Mouse (Mus musculus) spleen, adult 2 months (tissue): ENCODE results near the gene Pcyt2. TPM values are rescaled to one million over a fixed set of nuclear protein-coding genes. Genes with fewer than 3 reads are reported as not detected.
A peak's percentile ranks its signal among the peaks of the same experiment; 100 is the strongest.

Experiments used
- DNase-seq, 2 experiments: peaks; one replicate each; pipeline versions ENCODE4 v3.0.0 to v3.0.0-alpha.2; 2012 to 2021; ENCODE audit warnings: low spot score in 2 of 2, low read depth in 1 of 2
- H3K27ac ChIP-seq: fragments of 200-500 bp; 2 replicates; pipeline ENCODE4 v1.5.1; 2012; ENCODE audit warnings: low read length, inconsistent platforms; ENCODE audit not compliant: insufficient read depth
- H3K27me3 ChIP-seq: fragments of 200-500 bp; 2 replicates; pipeline ENCODE4 v1.6.1; 2012; ENCODE audit warnings: mild to moderate bottlenecking, moderate library complexity, low read length, inconsistent platforms; ENCODE audit not compliant: control insufficient read depth, insufficient read depth
- H3K36me3 ChIP-seq: fragments of 200-500 bp; 2 replicates; pipeline ENCODE4 v1.6.1; 2012; ENCODE audit warnings: mild to moderate bottlenecking, low read length, inconsistent platforms; ENCODE audit not compliant: control insufficient read depth, insufficient read depth
- H3K4me1 ChIP-seq: fragments of 200-500 bp; 2 replicates; pipeline ENCODE4 v1.6.1; 2011; ENCODE audit warnings: inconsistent platforms; ENCODE audit not compliant: control insufficient read depth, insufficient read depth, insufficient read length
- H3K4me3 ChIP-seq: fragments of 200-500 bp; 2 replicates; pipeline ENCODE4 v1.5.1; 2011; ENCODE audit warnings: mild to moderate bottlenecking, inconsistent platforms; ENCODE audit not compliant: insufficient read depth, insufficient read length; ENCODE audit errors: extremely low read depth
- CTCF ChIP-seq: fragments of 200-500 bp; IDR thresholded peaks from 2 replicates; pipeline ENCODE4 v1.5.1; 2011; ENCODE audit warnings: mild to moderate bottlenecking, inconsistent platforms; ENCODE audit not compliant: insufficient read depth, insufficient read length, insufficient replicate concordance; ENCODE audit errors: extremely low read depth
- POLR2A ChIP-seq: fragments of 200-500 bp; IDR thresholded peaks from 2 replicates; pipeline ENCODE4 v1.6.1; 2011; ENCODE audit warnings: low read depth, low read length, inconsistent platforms
- WGBS: fragments of 180-500 bp; shearing (Covaris S2); methylation state at CpG from one replicate; pipeline ENCODE4 v1.1.7; 2018; 5-methylcytosine and 5-hydroxymethylcytosine counted together
- polyA plus RNA-seq: library from polyadenylated mRNA; depleted of rRNA; stranded (reverse); fragments of >200 nt; gene quantifications from 2 replicates; pipeline ENCODE4 v1.2.3, GENCODE M21; 2012

Pcyt2 gene
- polyA plus RNA-seq, 1 experiment: 139 TPM

GRCm38 (mm10) chr11:120623961-120624679, 6.4 kb upstream of the Pcyt2 start:
- DNase-seq: peak in 1 of 2 experiments; percentile 78
- no peaks in the 10 kb centered on the region for H3K27me3 ChIP-seq
- H3K27ac ChIP-seq: peak overlapping the region; percentile 75
- peaks cover 21% of the 10 kb centered on the region for H3K4me1 ChIP-seq
- peaks cover 30% of the 10 kb centered on the region for H3K36me3 ChIP-seq
- peak; percentile 77; the same call in 1 of the 2 replicates for TF ChIP-seq CTCF
- no peak for TF ChIP-seq POLR2A
- H3K4me3 ChIP-seq: peak overlapping the region; percentile 95
- WGBS: 12% methylated on average over 30 of the region's 30 CpGs

- no peak overlapping the region for H3K4me3 ChIP-seq
- no peak overlapping the region for H3K27ac ChIP-seq
- H3K4me1 ChIP-seq: peaks cover 14% of the 10 kb centered on the region; the same call in 1 of the 2 replicates
- DNase-seq: no peak
- no peaks in the 10 kb centered on the region for H3K27me3 ChIP-seq
- H3K36me3 ChIP-seq: peaks cover 39% of the 10 kb centered on the region
- 95% methylated on average over 6 of the region's 6 CpGs for WGBS
- TF ChIP-seq POLR2A (no peak), CTCF (no peak)
Observed at GRCm38 (mm10) chr11:120622805-120623204, 5.1 kb upstream of the Pcyt2 start.

DNA sequence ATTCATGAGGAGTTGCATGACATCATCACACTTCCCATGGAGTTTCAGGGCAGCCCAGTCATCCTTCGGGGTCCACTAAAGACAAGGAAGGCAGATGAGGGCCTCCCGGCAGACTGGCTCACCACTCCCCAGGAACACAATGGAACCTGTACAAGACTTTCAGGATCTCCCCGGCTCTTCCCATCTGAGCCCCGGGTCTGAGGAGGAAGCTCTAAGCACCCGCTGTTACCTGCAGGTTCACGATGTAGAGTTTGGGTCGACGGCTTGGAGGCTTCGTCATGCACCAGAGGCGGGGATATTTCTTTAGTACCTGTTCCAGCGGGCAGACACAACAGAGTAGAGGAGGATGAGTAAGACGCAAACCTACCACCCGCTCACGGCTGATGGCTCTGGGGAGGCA, 2.5 kb upstream of the Pcyt2 start:
- TF ChIP-seq CTCF (no peak), POLR2A (no peak)
- DNase-seq: no peak
- Histone ChIP-seq H3K36me3 (peaks cover 39% of the 10 kb centered on the region), H3K4me3 (no peak overlapping the region), H3K27ac (no peak overlapping the region), H3K4me1 (peaks cover 10% of the 10 kb centered on the region; the same call in 1 of the 2 replicates), H3K27me3 (no peaks in the 10 kb centered on the region)
- 93% methylated on average over 14 of the region's 14 CpGs for WGBS

- WGBS: 95% methylated on average over 25 of the region's 25 CpGs
- H3K4me3 ChIP-seq: no peak overlapping the region
- peaks cover 8% of the 10 kb centered on the region; the same call in 1 of the 2 replicates for H3K4me1 ChIP-seq
- H3K27ac ChIP-seq: no peak overlapping the region
- TF ChIP-seq CTCF (no peak), POLR2A (no peak)
- peaks cover 39% of the 10 kb centered on the region for H3K36me3 ChIP-seq
- no peaks in the 10 kb centered on the region for H3K27me3 ChIP-seq
- DNase-seq: no peak
Observed at GRCm38 (mm10) chr11:120618619-120619535, 1.1 kb upstream of the Pcyt2 start.

DNA sequence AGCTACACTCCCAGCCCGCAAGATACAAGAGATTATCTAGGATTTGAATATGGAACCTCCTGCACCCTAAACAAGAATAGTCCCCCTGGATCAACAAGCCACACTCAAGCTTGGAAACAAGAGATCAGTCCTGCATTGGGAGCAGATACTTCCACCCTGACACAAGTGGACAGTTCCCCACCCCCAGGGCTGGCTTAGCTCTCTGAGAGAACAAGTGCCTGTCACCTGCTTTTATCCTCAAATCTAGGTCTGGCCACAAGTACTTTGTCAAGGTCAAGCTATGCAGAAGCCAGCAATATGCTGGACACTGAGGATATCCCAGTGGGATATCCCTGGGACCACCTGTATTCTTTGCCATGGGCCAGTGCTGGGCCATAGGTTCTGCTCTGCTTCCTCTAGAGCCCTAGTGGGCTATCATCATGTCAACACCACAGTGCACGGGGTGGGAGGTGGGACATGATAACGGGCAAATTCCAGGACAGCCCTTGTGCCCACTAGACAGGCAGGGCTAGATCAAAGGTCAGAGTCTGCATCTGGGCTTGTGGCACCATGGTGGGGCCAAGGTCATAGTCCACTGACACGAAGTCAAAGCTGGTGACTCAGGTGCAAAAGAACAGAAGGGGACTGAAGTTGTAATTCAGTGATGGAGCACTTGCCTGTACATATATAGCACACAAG, 980 bp downstream of the Pcyt2 start:
- DNase-seq: no peak
- 49% methylated on average over 4 of the region's 4 CpGs for WGBS
- no peaks in the 10 kb centered on the region for H3K27me3 ChIP-seq
- H3K4me3 ChIP-seq: peak overlapping the region; percentile 85; the same call in 1 of the 2 replicates
- H3K4me1 ChIP-seq: peaks cover 6% of the 10 kb centered on the region; the same call in 1 of the 2 replicates
- TF ChIP-seq CTCF: no peak
- TF ChIP-seq POLR2A: no peak
- H3K36me3 ChIP-seq: peaks cover 32% of the 10 kb centered on the region
- H3K27ac ChIP-seq: no peak overlapping the region

DNA sequence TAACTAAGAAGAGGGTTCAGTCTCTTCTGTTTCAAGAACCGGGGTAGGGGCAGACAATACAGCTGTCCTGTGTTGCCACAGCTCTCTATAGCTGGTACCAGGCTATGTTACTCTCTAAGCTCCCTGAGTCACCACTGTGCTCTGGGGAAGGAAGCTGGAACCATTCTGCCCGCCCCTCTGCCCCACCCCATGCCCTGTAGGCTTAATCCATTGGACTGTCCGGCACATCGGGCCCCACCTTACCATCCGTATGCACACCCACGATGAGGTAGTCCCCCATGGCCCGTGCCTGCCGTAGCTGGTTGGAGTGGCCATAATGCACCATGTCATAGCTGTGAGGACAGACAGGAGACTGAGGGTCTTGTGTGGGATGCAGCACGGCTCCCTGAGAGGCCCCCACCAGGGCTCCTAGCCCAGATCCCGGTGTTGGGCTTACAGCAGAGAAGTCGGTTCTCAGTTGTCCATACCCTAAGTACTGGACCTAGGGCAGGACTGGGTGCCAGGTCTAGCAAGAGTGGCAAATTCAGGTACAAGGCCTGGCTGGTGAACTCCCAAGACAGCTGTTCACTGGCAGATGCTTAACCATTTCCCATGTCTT, 2.0 kb downstream of the Pcyt2 start:
- H3K27me3 ChIP-seq: no peaks in the 10 kb centered on the region
- no peak for TF ChIP-seq CTCF
- no peak for TF ChIP-seq POLR2A
- DNase-seq: no peak
- H3K4me3 ChIP-seq: no peak overlapping the region
- 86% methylated on average over 11 of the region's 11 CpGs for WGBS
- H3K27ac ChIP-seq: no peak overlapping the region
- H3K36me3 ChIP-seq: peaks cover 30% of the 10 kb centered on the region
- H3K4me1 ChIP-seq: peaks cover 6% of the 10 kb centered on the region; the same call in 1 of the 2 replicates
